Mouse (Mus musculus) liver, embryonic 12.5 days (tissue): ENCODE results near the gene Ptpn3. TPM values are rescaled to one million over a fixed set of nuclear protein-coding genes. Genes with fewer than 3 reads are reported as not detected.

Experiments
- ATAC-seq: fragments of 200-750 bp; cut with Nextera tagmentation; 2 replicates; pipeline ENCODE4 v1.8.0; 2017; ENCODE audit warnings: moderate number of reproducible peaks, mild to moderate bottlenecking, moderate library complexity
- H3K27ac ChIP-seq: fragments of 300-500 bp; sonication (generic); 2 replicates; pipeline ENCODE4 v1.5.1; 2016; ENCODE audit warnings: mild to moderate bottlenecking
- H3K27me3 ChIP-seq: fragments of 300-500 bp; sonication (generic); replicated peaks from 2 replicates; pipeline ENCODE4 v1.6.1; 2016; ENCODE audit warnings: mild to moderate bottlenecking, moderate library complexity
- H3K36me3 ChIP-seq: fragments of 300-500 bp; sonication (generic); 2 replicates; pipeline ENCODE4 v1.6.1; 2016; ENCODE audit warnings: mild to moderate bottlenecking, moderate library complexity
- H3K4me1 ChIP-seq: fragments of 300-500 bp; sonication (generic); 2 replicates; pipeline ENCODE4 v1.6.1; 2016
- H3K4me2 ChIP-seq: fragments of 300-500 bp; sonication (generic); 2 replicates; pipeline ENCODE4 v1.6.1; 2016; ENCODE audit warnings: mild to moderate bottlenecking, moderate library complexity
- H3K4me3 ChIP-seq: fragments of 300-500 bp; sonication (generic); 2 replicates; pipeline ENCODE4 v1.5.1; 2016; ENCODE audit warnings: mild to moderate bottlenecking, moderate library complexity
- H3K9ac ChIP-seq: fragments of 300-500 bp; sonication (generic); 2 replicates; pipeline ENCODE4 v1.6.1; 2016; ENCODE audit warnings: mild to moderate bottlenecking, moderate library complexity
- H3K9me3 ChIP-seq: fragments of 300-500 bp; sonication (generic); replicated peaks from 2 replicates; pipeline ENCODE4 v1.6.1; 2016; ENCODE audit warnings: mild to moderate bottlenecking, moderate library complexity
- WGBS: fragments of 180-500 bp; shearing (Covaris S2); methylation state at CpG from one replicate; pipeline ENCODE4 v1.1.7; 2016; ENCODE audit not compliant: insufficient replicate concordance; 5-methylcytosine and 5-hydroxymethylcytosine counted together
- polyA plus RNA-seq: library from polyadenylated mRNA; unstranded; fragments of >200 nt; fragmentation: Nextera tagmentation; extraction: Ambion mirVana; gene quantifications from 2 replicates; pipeline ENCODE4 v1.2.1, GENCODE M21; 2016

Ptpn3 gene
- 0.32 and 0.37 TPM in 2 replicates for polyA plus RNA-seq

GRCm38 (mm10) chr4:57301410-57302313 lies at the start of gene Ptpn3:
Ptpn3 (minus strand) TSS chr4:57301837.
- H3K4me1 ChIP-seq = peaks cover 16% of the 10 kb centered on the region
- peak within 1 kb of the TSS; percentile 84 for H3K4me2 ChIP-seq
- H3K9ac ChIP-seq = no peak within 1 kb of the TSS
- peak; percentile 72 for ATAC-seq
- H3K9me3 ChIP-seq = no peaks in the 10 kb centered on the region
- 1% methylated on average over 42 of the region's 42 CpGs for WGBS
- no peak within 1 kb of the TSS for H3K27ac ChIP-seq
- H3K36me3 ChIP-seq = no peaks in the 10 kb centered on the region
- peak within 1 kb of the TSS; percentile 63 for H3K4me3 ChIP-seq
- H3K27me3 ChIP-seq = peaks cover 72% of the 10 kb centered on the region

DNA sequence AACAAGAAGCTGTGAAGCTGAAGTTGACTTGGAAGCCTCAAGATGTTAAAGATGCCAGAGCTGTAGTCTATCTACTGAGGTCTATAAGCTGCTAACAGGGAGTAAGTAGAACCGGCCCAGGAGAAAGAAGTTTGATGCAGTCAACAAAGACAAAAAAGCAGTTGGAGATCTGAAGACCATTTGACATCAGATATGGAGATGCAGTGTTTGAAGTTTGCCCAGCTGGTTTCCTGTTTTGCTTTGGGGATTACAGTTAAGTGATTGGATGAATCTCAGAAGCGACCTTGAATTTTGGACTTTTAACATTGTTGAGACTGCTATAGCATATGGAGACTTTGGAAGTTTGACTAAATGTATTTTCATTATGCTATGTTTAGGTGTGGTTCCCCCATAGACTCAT lies 48.9 kb upstream of the Ptpn3 start:
- no peaks in the 10 kb centered on the region for H3K4me1 ChIP-seq
- H3K4me3 ChIP-seq = no peak overlapping the region
- H3K36me3 ChIP-seq = no peaks in the 10 kb centered on the region
- no peaks in the 10 kb centered on the region for H3K27me3 ChIP-seq
- WGBS = 81% methylated on average over 2 of the region's 2 CpGs
- no peak overlapping the region for H3K27ac ChIP-seq
- ATAC-seq = no peak
- no peak overlapping the region for H3K4me2 ChIP-seq
- no peak overlapping the region for H3K9ac ChIP-seq
- H3K9me3 ChIP-seq = no peaks in the 10 kb centered on the region

DNA sequence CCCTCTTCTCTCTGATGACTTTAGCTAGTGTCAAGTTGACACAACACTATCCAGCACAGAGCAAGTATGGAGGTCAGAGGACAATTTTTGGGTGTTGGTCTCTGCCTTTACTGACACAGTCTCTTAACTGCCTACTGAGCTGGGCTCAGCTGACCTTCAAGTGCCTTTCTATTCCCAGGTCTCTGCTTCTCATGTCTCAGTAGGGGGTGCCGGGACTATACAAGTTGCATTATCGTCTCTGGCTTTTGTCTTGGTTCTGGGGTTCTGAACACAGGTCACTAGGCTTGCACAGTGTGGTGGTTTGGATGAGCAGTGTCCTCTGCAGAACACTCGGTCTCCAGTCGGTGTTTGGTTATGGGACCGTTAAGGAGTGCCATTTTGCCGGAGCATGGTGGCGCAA lies 42.4 kb upstream of the Ptpn3 start:
- Histone ChIP-seq H3K4me2 (no peak overlapping the region), H3K4me3 (no peak overlapping the region), H3K9ac (no peak overlapping the region), H3K36me3 (no peaks in the 10 kb centered on the region), H3K4me1 (no peaks in the 10 kb centered on the region), H3K27ac (no peak overlapping the region), H3K27me3 (no peaks in the 10 kb centered on the region), H3K9me3 (no peaks in the 10 kb centered on the region)
- 85% methylated on average over 7 of the region's 7 CpGs for WGBS
- no peak for ATAC-seq

GRCm38 (mm10) chr4:57338923-57339322 lies 37.3 kb upstream of the Ptpn3 start:
- no peak for ATAC-seq
- Histone ChIP-seq H3K27ac (no peak overlapping the region), H3K9me3 (no peaks in the 10 kb centered on the region), H3K4me3 (no peak overlapping the region), H3K4me1 (no peaks in the 10 kb centered on the region), H3K9ac (no peak overlapping the region), H3K27me3 (no peaks in the 10 kb centered on the region), H3K36me3 (no peaks in the 10 kb centered on the region), H3K4me2 (no peak overlapping the region)
- WGBS = 75% methylated on average over 17 of the region's 17 CpGs

GRCm38 (mm10) chr4:57338061-57338460 lies 36.4 kb upstream of the Ptpn3 start:
- Histone ChIP-seq H3K9ac (no peak overlapping the region), H3K4me1 (no peaks in the 10 kb centered on the region), H3K4me2 (no peak overlapping the region), H3K27ac (no peak overlapping the region), H3K36me3 (no peaks in the 10 kb centered on the region), H3K4me3 (no peak overlapping the region), H3K9me3 (no peaks in the 10 kb centered on the region), H3K27me3 (no peaks in the 10 kb centered on the region)
- 76% methylated on average over 9 of the region's 9 CpGs for WGBS
- no peak for ATAC-seq

- H3K9ac ChIP-seq = no peak overlapping the region
- no peak overlapping the region for H3K4me2 ChIP-seq
- H3K4me3 ChIP-seq = no peak overlapping the region
- ATAC-seq = no peak
- WGBS = 68% methylated on average over 9 of the region's 9 CpGs
- H3K4me1 ChIP-seq = no peaks in the 10 kb centered on the region
- H3K9me3 ChIP-seq = no peaks in the 10 kb centered on the region
- no peaks in the 10 kb centered on the region for H3K27me3 ChIP-seq
- no peaks in the 10 kb centered on the region for H3K36me3 ChIP-seq
- no peak overlapping the region for H3K27ac ChIP-seq
Measured at GRCm38 (mm10) chr4:57335000-57335666, 33.5 kb upstream of the Ptpn3 start.

DNA sequence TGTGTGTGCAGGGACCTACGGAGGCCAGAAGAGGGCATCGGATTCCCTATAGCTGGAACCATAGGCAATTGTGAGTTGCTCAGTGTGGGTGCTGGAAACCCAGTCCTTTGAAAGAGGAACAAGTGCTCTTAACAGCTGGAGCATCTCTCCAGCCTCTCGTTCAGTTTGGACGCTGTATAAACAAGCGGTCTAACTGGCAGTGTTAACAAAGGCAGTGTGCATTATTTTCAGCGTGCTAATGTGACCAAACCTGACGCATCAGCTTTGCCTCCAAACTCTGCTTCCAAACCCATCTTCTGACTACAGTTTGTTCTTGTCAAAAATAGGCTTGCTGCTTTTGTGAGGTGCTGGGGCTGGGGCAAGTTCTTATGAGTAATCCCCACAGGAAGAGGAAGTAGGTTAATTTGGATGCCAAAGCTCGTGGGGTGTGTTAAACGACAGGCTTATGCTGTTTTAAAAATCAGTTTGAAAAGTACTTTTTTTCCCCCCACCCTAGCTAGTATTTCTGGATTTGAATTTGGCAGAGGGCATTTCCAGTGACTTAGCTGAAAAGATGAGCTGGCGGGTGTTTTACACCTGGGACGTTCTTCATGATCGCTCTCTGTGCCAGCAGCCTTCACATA lies 32.4 kb upstream of the Ptpn3 start:
- H3K27me3 ChIP-seq = no peaks in the 10 kb centered on the region
- no peak overlapping the region for H3K4me2 ChIP-seq
- WGBS = 70% methylated on average over 12 of the region's 12 CpGs
- no peak for ATAC-seq
- H3K27ac ChIP-seq = no peak overlapping the region
- H3K9ac ChIP-seq = no peak overlapping the region
- no peak overlapping the region for H3K4me3 ChIP-seq
- H3K4me1 ChIP-seq = no peaks in the 10 kb centered on the region
- H3K36me3 ChIP-seq = no peaks in the 10 kb centered on the region
- H3K9me3 ChIP-seq = no peaks in the 10 kb centered on the region

GRCm38 (mm10) chr4:57332511-57332910 lies 30.9 kb upstream of the Ptpn3 start:
- Histone ChIP-seq H3K27me3 (no peaks in the 10 kb centered on the region), H3K4me3 (no peak overlapping the region), H3K4me2 (no peak overlapping the region), H3K9me3 (no peaks in the 10 kb centered on the region), H3K27ac (no peak overlapping the region), H3K4me1 (no peaks in the 10 kb centered on the region), H3K9ac (no peak overlapping the region), H3K36me3 (no peaks in the 10 kb centered on the region)
- WGBS = 52% methylated on average over 3 of the region's 3 CpGs
- no peak for ATAC-seq

DNA sequence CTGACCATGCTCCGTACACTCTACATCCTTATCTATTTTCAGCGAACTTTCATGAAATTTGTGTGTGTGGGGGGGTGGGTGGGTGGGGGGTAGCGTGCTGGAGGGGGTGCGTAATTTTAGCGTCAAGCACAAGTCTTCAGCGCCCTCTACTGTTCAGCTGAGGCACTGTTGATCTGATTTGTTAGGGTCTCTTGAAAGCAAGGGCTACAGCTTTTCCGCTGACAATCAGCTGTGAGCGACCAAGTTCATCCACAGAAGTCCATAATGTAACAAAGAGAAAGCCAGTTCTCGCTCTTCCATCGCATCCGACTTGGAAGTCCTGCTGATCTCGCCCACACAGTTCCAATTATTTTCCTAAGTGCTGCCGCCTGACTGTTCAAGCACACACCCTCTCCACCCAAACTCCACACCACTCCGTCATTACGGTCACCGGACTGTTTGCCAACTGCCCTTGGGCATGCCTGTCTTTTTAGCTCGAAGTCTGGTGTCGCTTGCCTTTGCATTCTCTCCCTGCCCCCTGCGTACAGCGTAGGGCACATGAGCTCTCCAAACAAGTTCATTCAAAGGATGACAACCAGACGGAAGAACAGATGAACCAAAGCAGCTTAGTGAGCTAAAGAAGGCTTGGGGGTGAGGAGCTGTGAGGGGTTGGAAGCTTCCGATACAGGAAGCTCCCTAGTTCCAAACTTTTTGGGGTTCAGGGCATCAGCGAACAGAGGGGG lies 19.1 kb upstream of the Ptpn3 start:
- ATAC-seq = no peak
- WGBS = 34% methylated on average over 23 of the region's 23 CpGs
- H3K27me3 ChIP-seq = 0 out of 2 replicates have a peak, but pooled peaks cover 5% of the 10 kb centered on the region
- H3K4me3 ChIP-seq = no peak overlapping the region
- no peaks in the 10 kb centered on the region for H3K9me3 ChIP-seq
- no peak overlapping the region for H3K4me2 ChIP-seq
- no peak overlapping the region for H3K27ac ChIP-seq
- H3K9ac ChIP-seq = no peak overlapping the region
- no peaks in the 10 kb centered on the region for H3K4me1 ChIP-seq
- H3K36me3 ChIP-seq = no peaks in the 10 kb centered on the region

DNA sequence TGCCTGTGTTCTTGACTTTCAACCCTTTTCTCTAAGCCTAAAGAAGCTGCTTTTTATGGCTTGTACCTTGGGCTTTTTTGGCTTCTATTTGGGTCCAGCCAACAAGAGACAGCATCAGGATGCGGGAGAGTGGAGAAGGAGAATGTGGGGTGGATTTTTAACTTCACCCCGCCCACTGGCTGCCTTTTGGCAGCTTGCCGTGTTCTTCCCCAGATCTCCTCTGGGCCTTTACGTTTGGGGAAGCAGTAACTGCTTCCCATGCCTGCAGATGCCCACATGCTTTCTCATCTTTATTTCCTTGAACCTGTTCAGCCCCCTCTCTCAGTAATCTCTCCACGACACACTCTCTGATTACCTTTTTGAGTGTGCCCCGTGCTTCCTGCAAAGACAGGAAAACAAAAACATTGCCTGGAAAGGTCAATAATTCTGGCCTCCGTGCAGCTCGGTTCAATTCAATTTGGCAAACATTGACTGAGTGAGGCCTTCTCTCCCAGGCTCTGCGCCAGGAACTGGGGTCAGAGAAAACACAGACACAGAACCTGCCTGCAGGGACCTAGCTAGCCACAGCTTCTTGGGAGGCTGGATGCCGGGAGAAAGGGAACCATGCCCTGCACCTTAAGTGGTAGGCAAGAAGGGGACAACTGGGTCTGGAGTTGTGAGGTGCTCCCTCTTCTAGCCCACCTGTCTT lies 17.0 kb upstream of the Ptpn3 start:
- no peak overlapping the region for H3K9ac ChIP-seq
- 48% methylated on average over 10 of the region's 10 CpGs for WGBS
- no peaks in the 10 kb centered on the region for H3K36me3 ChIP-seq
- no peak for ATAC-seq
- H3K4me2 ChIP-seq = no peak overlapping the region
- no peak overlapping the region for H3K27ac ChIP-seq
- H3K4me3 ChIP-seq = no peak overlapping the region
- H3K27me3 ChIP-seq = 0 out of 2 replicates have a peak, but pooled peaks cover 5% of the 10 kb centered on the region
- no peaks in the 10 kb centered on the region for H3K9me3 ChIP-seq
- H3K4me1 ChIP-seq = no peaks in the 10 kb centered on the region
